ENCODE assay signal across 16 mouse cellular contexts in genomic region chr8:120263879-120264278, GRCm38 (mm10). TPM values are rescaled to one million over a fixed set of nuclear protein-coding genes. Genes with fewer than 3 reads are reported as not detected.
DNase-seq lines count a peak whose midpoint lies in the region; ATAC-seq lines count a peak whose summit lies in the region.
"Had no signal": no experiment of that assay in that cellular context is flagged by ENCODE, and none has a peak within 500 bp of the region (broad histone marks: within the 10 kb centered on the region; RNA-seq: fewer than 3 reads in every experiment).

No protein-coding gene starts in this region.

- no peaks in the 10 kb centered on the region for H3K9me3 ChIP-seq in heart, embryonic 10.5 days
- H3K9me3 ChIP-seq in lung, embryonic 15.5 days: no peaks in the 10 kb centered on the region
- no peaks in the 10 kb centered on the region for H3K9me3 ChIP-seq in embryonic facial prominence, embryonic 10.5 days
- no peaks in the 10 kb centered on the region for H3K9me3 ChIP-seq in limb, embryonic 13.5 days
- H3K9me3 ChIP-seq: hindbrain, embryonic 12.5 days; liver, embryonic 13.5 days had no signal

- ATAC-seq in lung, embryonic 15.5 days (ENCODE audit: borderline replicate concordance, extremely low read depth, low FRiP score, low TSS enrichment): no peak
- ATAC-seq in limb, embryonic 13.5 days (ENCODE audit: low FRiP score, low read depth): no peak
- no peak for ATAC-seq in erythroblast, adult 5-6 weeks (replicated peaks; ENCODE audit: low FRiP score, poor library complexity, severe bottlenecking)

- WGBS in heart, embryonic 10.5 days: 87% methylated on average over 5 of the region's 5 CpGs
- WGBS in lung, embryonic 15.5 days: 84% methylated on average over 5 of the region's 5 CpGs
- WGBS in embryonic facial prominence, embryonic 10.5 days: 91% methylated on average over 5 of the region's 5 CpGs
- WGBS in limb, embryonic 13.5 days: 85% methylated on average over 5 of the region's 5 CpGs

- no peak overlapping the region for H3K4me3 ChIP-seq in heart, embryonic 10.5 days
- no peak overlapping the region for H3K4me3 ChIP-seq in lung, embryonic 15.5 days
- no peak overlapping the region for H3K4me3 ChIP-seq in embryonic facial prominence, embryonic 10.5 days
- H3K4me3 ChIP-seq in limb, embryonic 13.5 days: no peak overlapping the region
- H3K4me3 ChIP-seq: hindbrain, embryonic 12.5 days; liver, embryonic 13.5 days had no signal

- no peaks in the 10 kb centered on the region for H3K36me3 ChIP-seq in heart, embryonic 10.5 days
- H3K36me3 ChIP-seq in lung, embryonic 15.5 days: no peaks in the 10 kb centered on the region
- H3K36me3 ChIP-seq in embryonic facial prominence, embryonic 10.5 days (replicated peaks): no peaks in the 10 kb centered on the region
- H3K36me3 ChIP-seq in limb, embryonic 13.5 days: no peaks in the 10 kb centered on the region
- H3K36me3 ChIP-seq: hindbrain, embryonic 12.5 days; liver, embryonic 13.5 days had no signal

- H3K9ac ChIP-seq in lung, embryonic 15.5 days: no peak overlapping the region
- H3K9ac ChIP-seq in limb, embryonic 13.5 days: 0 out of 2 replicates have a peak overlapping the region, but pooled peaks have one; percentile 19
- H3K9ac ChIP-seq: liver, embryonic 13.5 days had no signal

- DNase-seq in heart, embryonic 10.5 days (ENCODE audit: low spot score): no peak
- no peak for DNase-seq in heart, adult 18-20 months
- no peak for DNase-seq in lung, postnatal 14 days
- DNase-seq in embryonic facial prominence, embryonic 10.5 days (ENCODE audit: low spot score): no peak
- no peak for DNase-seq in adrenal gland, postnatal 4 days (ENCODE audit: low spot score in 2 of 2)
- DNase-seq: adrenal gland, postnatal 10 days; cerebellum, adult 18-20 months; heart, adult 11 months; kidney, adult 11 months; kidney, postnatal 36 days; liver, embryonic 13.5 days; retina, postnatal 1 day had no signal

- H3K27me3 ChIP-seq in heart, embryonic 10.5 days (ENCODE audit: insufficient read depth, poor library complexity, severe bottlenecking): 0 out of 2 replicates have a peak, but pooled peaks cover 7% of the 10 kb centered on the region
- H3K27me3 ChIP-seq in lung, embryonic 15.5 days: peaks cover 5% of the 10 kb centered on the region
- peaks cover 14% of the 10 kb centered on the region for H3K27me3 ChIP-seq in embryonic facial prominence, embryonic 10.5 days (replicated peaks; ENCODE audit: low read depth, poor library complexity, severe bottlenecking)
- H3K27me3 ChIP-seq in limb, embryonic 13.5 days: no peaks in the 10 kb centered on the region
- H3K27me3 ChIP-seq: hindbrain, embryonic 12.5 days had no signal

- H3K4me1 ChIP-seq in heart, embryonic 10.5 days: peaks cover 74% of the 10 kb centered on the region
- H3K4me1 ChIP-seq in lung, embryonic 15.5 days: peaks cover 91% of the 10 kb centered on the region
- H3K4me1 ChIP-seq in embryonic facial prominence, embryonic 10.5 days: peaks cover 100% of the 10 kb centered on the region
- peaks cover 94% of the 10 kb centered on the region for H3K4me1 ChIP-seq in limb, embryonic 13.5 days

- H3K27ac ChIP-seq in heart, embryonic 10.5 days: peak overlapping the region; percentile 90; the same call in 1 of the 2 replicates
- peak overlapping the region; percentile 98 for H3K27ac ChIP-seq in lung, embryonic 15.5 days
- peak overlapping the region; percentile 92 for H3K27ac ChIP-seq in embryonic facial prominence, embryonic 10.5 days (replicated peaks)
- H3K27ac ChIP-seq in limb, embryonic 13.5 days: peak overlapping the region; percentile 93; the same call in 1 of the 2 replicates
- H3K27ac ChIP-seq: liver, embryonic 13.5 days had no signal

- no peak overlapping the region for H3K4me2 ChIP-seq in lung, embryonic 15.5 days
- H3K4me2 ChIP-seq in limb, embryonic 13.5 days (replicated peaks): peak overlapping the region; percentile 58; the same call in 1 of the 2 replicates

RNA-seq across cellular contexts. Expression of gene Gse1, which starts 35.6 kb away (rescaled TPM):
- polyA plus RNA-seq in heart, embryonic 10.5 days (2016; fragmentation: Nextera tagmentation; extraction: Ambion mirVana): 12.2 and 13.7 TPM in 2 replicates
- total RNA-seq in heart, adult 18-20 months (2021): 10 to 100 TPM; 15.5 to 16.0 TPM
- polyA plus RNA-seq in lung, embryonic 15.5 days (2015; fragmentation: Nextera tagmentation; extraction: Ambion mirVana): 9.6 and 12.6 TPM in 2 replicates
- 9.9 and 10.2 TPM in 2 replicates for polyA plus RNA-seq in embryonic facial prominence, embryonic 10.5 days (2016; fragmentation: Nextera tagmentation; extraction: Ambion mirVana)
- 6.9 and 7.1 TPM in 2 replicates for polyA plus RNA-seq in limb, embryonic 13.5 days (2015; fragmentation: Nextera tagmentation; extraction: Ambion mirVana)
- total RNA-seq in erythroblast, adult 5-6 weeks (2015; ENCODE audit: low replicate concordance): 23.2 and 30.0 TPM in 2 replicates
- 37.8 and 38.3 TPM in 2 replicates for total RNA-seq in erythroblast, adult 5-6 weeks (2017; ENCODE audit: low replicate concordance)
- 10 to 100 TPM; 58.1 to 60.7 TPM for total RNA-seq in adrenal gland, postnatal 4 days (2021)
